Mouse (Mus musculus): ENCODE results near the gene Iah1. TPM values are rescaled to one million over a fixed set of nuclear protein-coding genes. Genes with fewer than 3 reads are reported as not detected.

Iah1 gene
- polyA plus RNA-seq, 1 experiment from 2014 or later, result 42.9 TPM

GRCm38 (mm10) chr12:21306721-21307120, 9.5 kb upstream of the Iah1 start:
- 89% methylated on average over 4 of the region's 4 CpGs for WGBS (ENCODE audit: insufficient replicate concordance)
- ATAC-seq (replicated peaks; ENCODE audit: insufficient number of reproducible peaks, low FRiP score, low TSS enrichment), result no peak

DNA sequence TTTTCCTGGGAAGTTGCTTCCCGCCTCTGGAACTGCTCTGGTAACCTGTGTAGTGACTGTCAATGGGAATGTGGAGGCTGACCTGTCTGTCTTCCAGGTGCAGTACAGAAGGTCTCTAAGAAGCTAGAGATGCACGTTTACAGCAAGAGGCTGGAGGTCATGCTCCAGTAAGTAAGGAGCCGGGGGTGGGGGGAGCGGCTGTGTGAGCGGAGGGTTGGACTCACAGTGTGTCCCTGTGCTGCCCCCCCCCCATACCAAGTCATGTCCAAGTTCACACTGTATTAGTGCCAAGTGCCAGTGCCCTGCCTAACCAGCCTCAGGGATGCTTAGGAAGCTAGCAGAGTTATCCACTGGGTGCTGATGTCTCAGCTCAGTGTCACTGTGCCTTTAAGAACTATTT, 4.0 kb upstream of the Iah1 start:
- no peak for ATAC-seq (replicated peaks; ENCODE audit: insufficient number of reproducible peaks, low FRiP score, low TSS enrichment)
- WGBS (ENCODE audit: insufficient replicate concordance), result 87% methylated on average over 5 of the region's 5 CpGs
- H3K27ac ChIP-seq (ENCODE audit: low read depth, low read length), result no peak overlapping the region
- H3K4me2 ChIP-seq, result no peak overlapping the region
- H3K9me3 ChIP-seq (replicated peaks; ENCODE audit: control insufficient read depth, low read length), result no peaks in the 10 kb centered on the region
- peaks cover 2% of the 10 kb centered on the region; the same call in 1 of the 2 replicates for H3K4me1 ChIP-seq (ENCODE audit: control insufficient read depth, insufficient read depth, low read length)
- no peak overlapping the region for H3K4me3 ChIP-seq (ENCODE audit: low read depth, low read length)
- H3K27me3 ChIP-seq (ENCODE audit: control insufficient read depth, insufficient read depth, low read length), result no peaks in the 10 kb centered on the region
- H3K9ac ChIP-seq (ENCODE audit: low read depth, low read length), result no peak overlapping the region
- peaks cover 36% of the 10 kb centered on the region for H3K36me3 ChIP-seq (ENCODE audit: control insufficient read depth, insufficient read depth, low read length)

More at GRCm38 (mm10) chr12:21306721-21307120, 9.5 kb upstream of the Iah1 start:
- Histone ChIP-seq H3K9ac (ENCODE audit: low read depth, low read length) (no peak overlapping the region), H3K4me2 (no peak overlapping the region), H3K4me3 (ENCODE audit: low read depth, low read length) (no peak overlapping the region), H3K4me1 (ENCODE audit: control insufficient read depth, insufficient read depth, low read length) (no peaks in the 10 kb centered on the region), H3K9me3 (replicated peaks; ENCODE audit: control insufficient read depth, low read length) (no peaks in the 10 kb centered on the region), H3K27me3 (ENCODE audit: control insufficient read depth, insufficient read depth, low read length) (no peaks in the 10 kb centered on the region), H3K27ac (ENCODE audit: low read depth, low read length) (no peak overlapping the region), H3K36me3 (ENCODE audit: control insufficient read depth, insufficient read depth, low read length) (peaks cover 49% of the 10 kb centered on the region)

GRCm38 (mm10) chr12:21316869-21317265, 678 bp downstream of the Iah1 start:
- WGBS (ENCODE audit: insufficient replicate concordance), result 36% methylated on average over 7 of the region's 7 CpGs
- Histone ChIP-seq H3K4me1 (ENCODE audit: control insufficient read depth, insufficient read depth, low read length) (peaks cover 3% of the 10 kb centered on the region; the same call in 1 of the 2 replicates), H3K27ac (ENCODE audit: low read depth, low read length) (no peak overlapping the region; the same call in 1 of the 2 replicates), H3K9ac (ENCODE audit: low read depth, low read length) (peak overlapping the region; percentile 87; the same call in 1 of the 2 replicates), H3K4me3 (ENCODE audit: low read depth, low read length) (peak overlapping the region; percentile 81), H3K36me3 (ENCODE audit: control insufficient read depth, insufficient read depth, low read length) (peaks cover 7% of the 10 kb centered on the region), H3K9me3 (replicated peaks; ENCODE audit: control insufficient read depth, low read length) (no peaks in the 10 kb centered on the region), H3K27me3 (ENCODE audit: control insufficient read depth, insufficient read depth, low read length) (no peaks in the 10 kb centered on the region), H3K4me2 (peak overlapping the region; percentile 79)
- ATAC-seq (replicated peaks; ENCODE audit: insufficient number of reproducible peaks, low FRiP score, low TSS enrichment), result no peak

GRCm38 (mm10) chr12:21318143-21318895, 2.1 kb downstream of the Iah1 start:
- no peak overlapping the region for H3K4me3 ChIP-seq (ENCODE audit: low read depth, low read length)
- no peak overlapping the region for H3K4me2 ChIP-seq
- H3K27me3 ChIP-seq (ENCODE audit: control insufficient read depth, insufficient read depth, low read length), result no peaks in the 10 kb centered on the region
- 76% methylated on average over 12 of the region's 12 CpGs for WGBS (ENCODE audit: insufficient replicate concordance)
- H3K36me3 ChIP-seq (ENCODE audit: control insufficient read depth, insufficient read depth, low read length), result peaks cover 7% of the 10 kb centered on the region
- peaks cover 3% of the 10 kb centered on the region; the same call in 1 of the 2 replicates for H3K4me1 ChIP-seq (ENCODE audit: control insufficient read depth, insufficient read depth, low read length)
- H3K27ac ChIP-seq (ENCODE audit: low read depth, low read length), result no peak overlapping the region
- no peaks in the 10 kb centered on the region for H3K9me3 ChIP-seq (replicated peaks; ENCODE audit: control insufficient read depth, low read length)
- no peak overlapping the region for H3K9ac ChIP-seq (ENCODE audit: low read depth, low read length)
- no peak for ATAC-seq (replicated peaks; ENCODE audit: insufficient number of reproducible peaks, low FRiP score, low TSS enrichment)

DNA sequence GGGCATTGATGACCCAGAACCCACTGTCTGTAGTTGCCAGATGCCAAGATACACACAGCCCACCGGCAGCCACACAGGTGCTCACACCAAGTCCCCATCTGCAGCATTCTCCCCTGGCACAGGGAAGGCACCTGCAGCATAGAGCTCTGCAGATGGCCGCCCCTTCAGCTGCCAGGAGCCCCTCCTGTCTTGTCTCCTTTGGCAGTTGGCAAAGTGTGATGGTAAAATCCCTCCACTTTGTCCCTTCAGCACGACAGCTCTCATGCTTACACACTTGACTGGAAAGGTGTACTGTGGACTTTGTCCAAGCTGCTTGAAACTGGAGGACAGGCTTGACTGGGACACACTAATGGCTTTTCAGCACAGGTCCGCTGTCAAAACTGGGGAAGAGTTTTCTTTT, 4.1 kb downstream of the Iah1 start:
- peaks cover 2% of the 10 kb centered on the region; the same call in 1 of the 2 replicates for H3K36me3 ChIP-seq (ENCODE audit: control insufficient read depth, insufficient read depth, low read length)
- H3K4me3 ChIP-seq (ENCODE audit: low read depth, low read length), result no peak overlapping the region
- H3K27me3 ChIP-seq (ENCODE audit: control insufficient read depth, insufficient read depth, low read length), result no peaks in the 10 kb centered on the region
- no peak overlapping the region for H3K27ac ChIP-seq (ENCODE audit: low read depth, low read length)
- H3K9ac ChIP-seq (ENCODE audit: low read depth, low read length), result no peak overlapping the region
- H3K9me3 ChIP-seq (replicated peaks; ENCODE audit: control insufficient read depth, low read length), result no peaks in the 10 kb centered on the region
- 74% methylated on average over 4 of the region's 4 CpGs for WGBS (ENCODE audit: insufficient replicate concordance)
- H3K4me2 ChIP-seq, result no peak overlapping the region
- ATAC-seq (replicated peaks; ENCODE audit: insufficient number of reproducible peaks, low FRiP score, low TSS enrichment), result no peak
- H3K4me1 ChIP-seq (ENCODE audit: control insufficient read depth, insufficient read depth, low read length), result peaks cover 3% of the 10 kb centered on the region; the same call in 1 of the 2 replicates

- Histone ChIP-seq H3K27me3 (ENCODE audit: control insufficient read depth, insufficient read depth, low read length) (no peaks in the 10 kb centered on the region), H3K27ac (ENCODE audit: low read depth, low read length) (no peak overlapping the region), H3K9ac (ENCODE audit: low read depth, low read length) (no peak overlapping the region), H3K4me2 (no peak overlapping the region), H3K9me3 (replicated peaks; ENCODE audit: control insufficient read depth, low read length) (no peaks in the 10 kb centered on the region), H3K4me3 (ENCODE audit: low read depth, low read length) (no peak overlapping the region), H3K36me3 (ENCODE audit: control insufficient read depth, insufficient read depth, low read length) (peaks cover 4% of the 10 kb centered on the region; the same call in 1 of the 2 replicates), H3K4me1 (ENCODE audit: control insufficient read depth, insufficient read depth, low read length) (peaks cover 3% of the 10 kb centered on the region; the same call in 1 of the 2 replicates)
- 80% methylated on average over 9 of the region's 9 CpGs for WGBS (ENCODE audit: insufficient replicate concordance)
- ATAC-seq (replicated peaks; ENCODE audit: insufficient number of reproducible peaks, low FRiP score, low TSS enrichment), result no peak
Observed at GRCm38 (mm10) chr12:21321170-21321569, 5.0 kb downstream of the Iah1 start.

DNA sequence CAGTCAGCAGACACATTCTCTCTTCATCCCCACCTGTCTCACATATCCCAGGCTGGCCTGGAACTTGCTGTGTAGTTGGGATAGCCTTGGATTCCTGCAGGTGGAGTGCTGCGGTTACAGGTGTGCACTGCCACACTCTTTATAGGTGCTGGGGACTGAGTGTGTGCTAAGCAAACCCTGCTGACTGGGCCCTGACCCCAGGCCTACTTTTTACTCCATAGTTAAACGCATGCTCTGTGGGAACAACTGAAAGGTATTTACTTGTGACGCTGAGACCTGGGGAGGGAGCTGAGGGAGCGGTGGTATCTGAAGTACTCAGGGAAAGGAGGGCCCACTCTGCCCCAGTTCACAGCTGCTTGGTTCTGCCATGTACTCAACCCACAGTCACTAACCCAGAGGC, 6.1 kb downstream of the Iah1 start:
- 83% methylated on average over 4 of the region's 4 CpGs for WGBS (ENCODE audit: insufficient replicate concordance)
- no peak for ATAC-seq (replicated peaks; ENCODE audit: insufficient number of reproducible peaks, low FRiP score, low TSS enrichment)
- H3K4me1 ChIP-seq (ENCODE audit: control insufficient read depth, insufficient read depth, low read length), result peaks cover under 1% of the 10 kb centered on the region; the same call in 1 of the 2 replicates
- no peaks in the 10 kb centered on the region for H3K27me3 ChIP-seq (ENCODE audit: control insufficient read depth, insufficient read depth, low read length)
- no peak overlapping the region for H3K4me2 ChIP-seq
- no peak overlapping the region for H3K4me3 ChIP-seq (ENCODE audit: low read depth, low read length)
- H3K27ac ChIP-seq (ENCODE audit: low read depth, low read length), result no peak overlapping the region
- no peaks in the 10 kb centered on the region for H3K9me3 ChIP-seq (replicated peaks; ENCODE audit: control insufficient read depth, low read length)
- H3K36me3 ChIP-seq (ENCODE audit: control insufficient read depth, insufficient read depth, low read length), result peaks cover 4% of the 10 kb centered on the region
- no peak overlapping the region for H3K9ac ChIP-seq (ENCODE audit: low read depth, low read length)

DNA sequence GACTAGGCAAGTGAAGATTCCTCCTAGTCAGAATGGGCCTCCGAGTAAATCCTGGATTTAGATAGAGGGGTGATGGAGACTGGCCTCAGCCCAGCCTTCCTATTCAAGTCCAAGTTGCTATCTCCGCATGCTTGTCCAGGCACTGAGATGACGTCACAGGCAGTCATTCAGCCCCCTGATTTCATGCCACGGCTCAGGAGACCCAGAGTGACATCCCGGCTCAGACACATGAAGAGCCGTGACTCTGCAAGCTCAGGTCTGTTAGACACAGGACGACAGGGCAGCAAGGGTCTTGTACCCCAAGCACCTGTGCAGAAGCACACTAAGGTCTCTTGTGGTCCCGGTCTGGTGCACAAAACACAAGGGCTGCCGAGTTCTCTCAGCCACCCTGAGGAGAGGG, 6.7 kb downstream of the Iah1 start:
- peaks cover 4% of the 10 kb centered on the region for H3K36me3 ChIP-seq (ENCODE audit: control insufficient read depth, insufficient read depth, low read length)

DNA sequence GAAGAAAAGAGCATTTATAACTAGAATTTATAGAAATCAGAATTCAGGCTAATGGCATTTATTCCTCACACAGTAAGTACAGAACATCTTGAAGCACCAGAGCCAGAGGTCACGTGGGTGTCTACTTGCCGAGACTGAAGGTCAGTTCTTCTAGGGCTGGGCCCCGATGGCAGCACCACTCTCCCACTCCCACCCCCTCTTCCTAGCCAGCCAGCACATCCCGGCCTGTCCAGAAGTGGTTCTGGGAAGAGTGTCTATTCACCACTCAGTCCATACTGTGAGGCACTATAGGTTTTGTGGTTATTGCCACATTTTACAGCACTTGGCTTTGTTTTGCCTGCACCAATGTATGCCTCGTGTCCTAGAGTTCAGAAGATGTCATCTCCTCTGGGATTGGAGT, 7.9 kb downstream of the Iah1 start:
- no peak for ATAC-seq (replicated peaks; ENCODE audit: insufficient number of reproducible peaks, low FRiP score, low TSS enrichment)
- 74% methylated on average over 5 of the region's 5 CpGs for WGBS (ENCODE audit: insufficient replicate concordance)

More for the DNA sequence above, 6.7 kb downstream of the Iah1 start:
- Histone ChIP-seq H3K4me1 (ENCODE audit: control insufficient read depth, insufficient read depth, low read length) (no peaks in the 10 kb centered on the region), H3K9ac (ENCODE audit: low read depth, low read length) (no peak overlapping the region), H3K9me3 (replicated peaks; ENCODE audit: control insufficient read depth, low read length) (no peaks in the 10 kb centered on the region), H3K4me2 (no peak overlapping the region), H3K27me3 (ENCODE audit: control insufficient read depth, insufficient read depth, low read length) (no peaks in the 10 kb centered on the region), H3K27ac (ENCODE audit: low read depth, low read length) (no peak overlapping the region), H3K4me3 (ENCODE audit: low read depth, low read length) (no peak overlapping the region)
- ATAC-seq (replicated peaks; ENCODE audit: insufficient number of reproducible peaks, low FRiP score, low TSS enrichment), result no peak
- WGBS (ENCODE audit: insufficient replicate concordance), result 79% methylated on average over 9 of the region's 9 CpGs

More for the DNA sequence above, 7.9 kb downstream of the Iah1 start:
- Histone ChIP-seq H3K4me1 (ENCODE audit: control insufficient read depth, insufficient read depth, low read length) (no peaks in the 10 kb centered on the region), H3K9ac (ENCODE audit: low read depth, low read length) (no peak overlapping the region), H3K4me3 (ENCODE audit: low read depth, low read length) (no peak overlapping the region), H3K27ac (ENCODE audit: low read depth, low read length) (no peak overlapping the region), H3K9me3 (replicated peaks; ENCODE audit: control insufficient read depth, low read length) (no peaks in the 10 kb centered on the region), H3K27me3 (ENCODE audit: control insufficient read depth, insufficient read depth, low read length) (no peaks in the 10 kb centered on the region), H3K36me3 (ENCODE audit: control insufficient read depth, insufficient read depth, low read length) (peaks cover 4% of the 10 kb centered on the region), H3K4me2 (no peak overlapping the region)
